ENCODE assay signal across 21 mouse cellular contexts in the genomic region with DNA sequence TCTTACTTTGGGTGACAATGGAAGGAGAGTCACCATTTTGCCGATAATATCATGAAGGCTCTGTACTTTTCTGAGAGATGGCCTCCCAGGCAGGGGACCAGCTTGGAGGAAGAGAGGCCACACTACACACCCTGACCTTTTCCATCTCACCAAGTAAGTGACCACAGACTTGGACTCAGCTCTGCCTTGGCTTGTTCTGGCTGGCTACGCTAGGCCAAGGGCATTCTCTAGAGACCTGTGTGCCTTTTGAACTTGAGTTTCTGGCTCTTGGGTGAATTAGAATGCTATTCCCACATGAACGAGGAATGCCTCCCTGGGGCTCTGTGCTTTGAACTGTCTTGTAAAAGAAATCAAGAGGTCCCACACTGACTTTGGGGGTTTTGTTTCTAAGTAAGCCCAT. TPM values are rescaled to one million over a fixed set of nuclear protein-coding genes. Genes with fewer than 3 reads are reported as not detected.
DNase-seq lines count a peak whose midpoint lies in the region.
"Had no signal": no experiment of that assay in that cellular context is flagged by ENCODE, and none has a peak within 500 bp of the region (broad histone marks: within the 10 kb centered on the region; RNA-seq: fewer than 3 reads in every experiment).

No protein-coding gene starts in this region.

- H3K36me3 ChIP-seq in limb, embryonic 10.5 days: no peaks in the 10 kb centered on the region
- H3K36me3 ChIP-seq: embryonic facial prominence, embryonic 13.5 days; embryonic facial prominence, embryonic 15.5 days; forebrain, embryonic 10.5 days; forebrain, embryonic 12.5 days; G1E had no signal

- H3K9me3 ChIP-seq in limb, embryonic 10.5 days (replicated peaks): no peaks in the 10 kb centered on the region
- H3K9me3 ChIP-seq: embryonic facial prominence, embryonic 13.5 days; embryonic facial prominence, embryonic 15.5 days; forebrain, embryonic 10.5 days; forebrain, embryonic 12.5 days; G1E had no signal

- H3K4me3 ChIP-seq in limb, embryonic 10.5 days: no peak overlapping the region
- H3K4me3 ChIP-seq: embryonic facial prominence, embryonic 13.5 days; embryonic facial prominence, embryonic 15.5 days; erythroblast, embryonic 14.5 days; forebrain, embryonic 10.5 days; forebrain, embryonic 12.5 days had no signal

- H3K4me1 ChIP-seq in limb, embryonic 10.5 days: 0 out of 2 replicates have a peak, but pooled peaks cover 4% of the 10 kb centered on the region
- H3K4me1 ChIP-seq: embryonic facial prominence, embryonic 13.5 days; embryonic facial prominence, embryonic 15.5 days; forebrain, embryonic 10.5 days; forebrain, embryonic 12.5 days had no signal

- H3K27me3 ChIP-seq in limb, embryonic 10.5 days (ENCODE audit: low read depth, poor library complexity, severe bottlenecking): no peaks in the 10 kb centered on the region
- H3K27me3 ChIP-seq: embryonic facial prominence, embryonic 13.5 days; embryonic facial prominence, embryonic 15.5 days; forebrain, embryonic 12.5 days; Patski had no signal

- DNase-seq in adrenal gland, postnatal 14 days: peak; percentile 50
- DNase-seq in adrenal gland, adult 18-20 months (ENCODE audit: low spot score in 2 of 2): no peak
- DNase-seq in 3T3-L1 (ENCODE audit: low read depth, low spot score) (peak; percentile 50), adipocyte (ENCODE audit: low spot score) (peak; percentile 73)
- no peak for DNase-seq in limb, embryonic 10.5 days (ENCODE audit: low spot score)
- DNase-seq: adrenal gland, postnatal 25 days; B cell, adult 2 months; cerebellum, adult 11 months; cerebellum, adult 18-20 months; cerebellum, adult 8-10 months; cerebellum, adult 9-11 months; cerebellum, postnatal 14 days; cerebellum, postnatal 36 days; embryo, embryonic 11 days had no signal

- H3K27ac ChIP-seq in limb, embryonic 10.5 days: no peak overlapping the region
- H3K27ac ChIP-seq: embryonic facial prominence, embryonic 13.5 days; embryonic facial prominence, embryonic 15.5 days; forebrain, embryonic 10.5 days; forebrain, embryonic 12.5 days had no signal

- 86% methylated on average over 3 of the region's 3 CpGs for WGBS in limb, embryonic 10.5 days

RNA-seq across cellular contexts. Expression of gene Cdkn2aipnl, which starts 33.2 kb away (rescaled TPM):
- total RNA-seq in adrenal gland, postnatal 14 days (2021): 20.1 and 24.9 TPM in 2 replicates
- 10 to 100 TPM; 15.1 to 20.1 TPM for total RNA-seq in adrenal gland, adult 18-20 months (2021)
- 132 and 141 TPM in 2 replicates for polyA plus RNA-seq in limb, embryonic 10.5 days (2016; fragmentation: Nextera tagmentation; extraction: Ambion mirVana)

Comparison
In these comparisons a context has a peak if more than half of its experiments do, and no peak if none do; other contexts are left out.
1. DNase-seq: peak in adrenal gland, postnatal 14 days (single experiment), 3T3-L1 (single experiment) and adipocyte (single experiment); none in adrenal gland, adult 18-20 months (0 of 2) and limb, embryonic 10.5 days (single experiment).